Mouse (Mus musculus): ENCODE results near the gene Gm45194. TPM values are rescaled to one million over a fixed set of nuclear protein-coding genes. Genes with fewer than 3 reads are reported as not detected.

Gm45194 gene
- 0.64 and 0.84 TPM in 2 replicates for polyA plus RNA-seq (2015; fragmentation: Nextera tagmentation; extraction: Ambion mirVana)

GRCm38 (mm10) chrX:111891089-111891488, at the start of gene Gm45194:
Gene Gm45194, plus strand, starts transcription at chrX:111891389.
- H3K27me3 ChIP-seq, result peaks cover 7% of the 10 kb centered on the region; the same call in 1 of the 2 replicates
- 34% methylated on average over 2 of the region's 2 CpGs for WGBS
- H3K9me3 ChIP-seq (replicated peaks), result 0 out of 2 replicates have a peak, but pooled peaks cover 4% of the 10 kb centered on the region
- no peaks in the 10 kb centered on the region for H3K4me1 ChIP-seq
- H3K9ac ChIP-seq, result no peak within 1 kb of the TSS
- no peaks in the 10 kb centered on the region for H3K36me3 ChIP-seq (ENCODE audit: poor library complexity, severe bottlenecking)
- H3K4me2 ChIP-seq, result no peak within 1 kb of the TSS
- no peak for ATAC-seq
- no peak within 1 kb of the TSS for H3K27ac ChIP-seq
- no peak within 1 kb of the TSS for H3K4me3 ChIP-seq

DNA sequence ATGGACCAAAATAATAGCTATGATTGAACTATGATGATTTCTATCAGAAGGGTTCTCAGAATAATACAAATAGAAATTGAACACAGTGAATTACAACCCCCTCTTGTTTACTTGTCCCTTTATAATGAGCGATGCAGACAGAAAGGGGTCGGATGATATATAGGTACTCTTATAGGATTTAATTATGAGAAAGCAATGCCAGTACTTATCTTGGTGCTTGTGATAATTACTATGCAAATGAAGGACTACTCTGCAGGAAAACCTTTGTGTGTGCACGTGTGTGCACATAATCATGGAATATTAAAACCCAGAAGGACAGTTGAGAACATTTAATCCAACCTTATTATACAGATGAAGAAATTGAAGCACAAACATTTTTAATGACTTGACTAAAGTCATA, 35.3 kb upstream of the Gm45194 start:
- Histone ChIP-seq H3K9me3 (replicated peaks) (no peaks in the 10 kb centered on the region), H3K4me1 (no peaks in the 10 kb centered on the region), H3K27ac (no peak overlapping the region), H3K27me3 (no peaks in the 10 kb centered on the region), H3K36me3 (ENCODE audit: poor library complexity, severe bottlenecking) (no peaks in the 10 kb centered on the region), H3K4me2 (no peak overlapping the region), H3K4me3 (no peak overlapping the region), H3K9ac (no peak overlapping the region)
- WGBS, result 49% methylated on average over 3 of the region's 3 CpGs
- peak; percentile 13; the same call in 1 of the 2 replicates for ATAC-seq

DNA sequence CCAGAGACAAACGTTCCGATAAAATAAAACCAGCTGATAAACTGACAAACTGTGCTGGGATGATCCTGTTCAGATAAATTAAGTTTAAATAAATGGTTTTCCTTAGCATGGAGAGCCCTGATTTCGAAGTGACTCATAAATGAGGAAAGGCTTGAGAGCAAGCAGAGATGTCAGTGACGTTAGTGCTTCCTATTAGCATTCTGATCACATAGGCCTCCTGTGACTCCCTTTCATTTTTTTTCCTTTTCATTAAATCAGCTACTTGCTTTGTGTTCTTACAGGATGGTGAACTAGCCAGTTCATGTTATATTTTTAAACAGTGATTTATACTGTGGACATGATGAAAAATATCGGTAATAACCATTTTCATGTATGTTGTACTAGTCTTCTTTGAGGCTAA, 9.9 kb upstream of the Gm45194 start:
- H3K27me3 ChIP-seq, result no peaks in the 10 kb centered on the region
- no peak overlapping the region for H3K27ac ChIP-seq
- no peaks in the 10 kb centered on the region for H3K9me3 ChIP-seq (replicated peaks)
- H3K4me1 ChIP-seq, result no peaks in the 10 kb centered on the region
- 68% methylated on average over 5 of the region's 5 CpGs for WGBS
- H3K36me3 ChIP-seq (ENCODE audit: poor library complexity, severe bottlenecking), result no peaks in the 10 kb centered on the region
- H3K9ac ChIP-seq, result no peak overlapping the region
- no peak for ATAC-seq
- H3K4me3 ChIP-seq, result no peak overlapping the region
- H3K4me2 ChIP-seq, result no peak overlapping the region

DNA sequence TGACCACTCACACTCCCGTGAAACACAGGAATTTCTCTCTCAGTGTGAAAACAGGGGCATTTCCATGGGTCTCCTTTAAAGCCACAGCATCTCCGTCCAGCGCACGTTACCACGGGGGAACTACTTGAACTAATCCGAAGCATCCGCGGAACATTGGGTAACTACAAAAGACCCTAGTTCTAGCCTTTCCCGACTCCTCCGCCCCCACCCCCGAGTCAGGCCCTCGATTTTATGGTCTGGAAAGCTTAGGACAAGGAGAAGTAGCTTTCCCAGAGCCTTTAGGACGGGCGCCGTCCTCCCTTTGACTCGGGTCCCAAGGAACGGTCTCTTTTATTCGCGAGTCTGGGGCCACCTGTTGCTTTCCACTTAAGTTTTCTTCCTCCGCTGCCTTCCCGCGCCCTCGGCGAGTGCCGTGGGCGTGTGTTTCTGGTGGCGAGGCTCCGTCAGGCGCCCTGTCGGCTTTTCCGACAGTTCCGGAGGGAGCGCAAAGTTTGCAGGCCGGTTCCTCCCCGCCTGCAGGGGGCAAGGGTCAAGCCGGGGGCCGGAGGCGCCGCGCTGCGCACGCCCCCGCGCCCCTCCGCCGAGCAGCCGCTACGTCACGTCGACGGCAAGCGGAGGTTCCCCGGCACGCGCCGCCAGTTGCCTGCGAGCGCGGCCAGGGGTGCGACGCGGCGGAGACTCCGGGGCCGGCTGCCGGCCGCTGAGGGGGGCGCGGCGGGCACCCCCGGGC, 3.3 kb downstream of the Gm45194 start:
- peak; percentile 82 for ATAC-seq
- no peaks in the 10 kb centered on the region for H3K4me1 ChIP-seq
- WGBS, result 30% methylated on average over 46 of the region's 71 CpGs
- peak overlapping the region; percentile 71 for H3K4me2 ChIP-seq
- 0 out of 2 replicates have a peak, but pooled peaks cover 4% of the 10 kb centered on the region for H3K9me3 ChIP-seq (replicated peaks)
- H3K36me3 ChIP-seq (ENCODE audit: poor library complexity, severe bottlenecking), result no peaks in the 10 kb centered on the region
- peak overlapping the region; percentile 37 for H3K9ac ChIP-seq
- no peak overlapping the region for H3K27ac ChIP-seq
- H3K27me3 ChIP-seq, result peaks cover 7% of the 10 kb centered on the region; the same call in 1 of the 2 replicates
- H3K4me3 ChIP-seq, result peak overlapping the region; percentile 47

GRCm38 (mm10) chrX:111895084-111895779, 4.0 kb downstream of the Gm45194 start:
- no peaks in the 10 kb centered on the region for H3K36me3 ChIP-seq (ENCODE audit: poor library complexity, severe bottlenecking)
- peak overlapping the region; percentile 47 for H3K4me3 ChIP-seq
- H3K9ac ChIP-seq, result peak overlapping the region; percentile 37
- H3K4me1 ChIP-seq, result no peaks in the 10 kb centered on the region
- H3K9me3 ChIP-seq (replicated peaks), result 0 out of 2 replicates have a peak, but pooled peaks cover 4% of the 10 kb centered on the region
- peak; percentile 80 for ATAC-seq
- H3K4me2 ChIP-seq, result peak overlapping the region; percentile 71
- H3K27me3 ChIP-seq, result peaks cover 7% of the 10 kb centered on the region; the same call in 1 of the 2 replicates
- H3K27ac ChIP-seq, result no peak overlapping the region
- 23% methylated on average over 27 of the region's 70 CpGs for WGBS

- Histone ChIP-seq H3K9ac (no peak overlapping the region), H3K4me1 (no peaks in the 10 kb centered on the region), H3K27me3 (no peaks in the 10 kb centered on the region), H3K36me3 (ENCODE audit: poor library complexity, severe bottlenecking) (no peaks in the 10 kb centered on the region), H3K9me3 (replicated peaks) (no peaks in the 10 kb centered on the region), H3K4me3 (no peak overlapping the region), H3K27ac (no peak overlapping the region), H3K4me2 (no peak overlapping the region)
- ATAC-seq, result no peak
Measured at GRCm38 (mm10) chrX:111917422-111917821, 26.2 kb downstream of the Gm45194 start.

GRCm38 (mm10) chrX:111960909-111961308, 69.7 kb downstream of the Gm45194 start:
- no peaks in the 10 kb centered on the region for H3K9me3 ChIP-seq (replicated peaks)
- H3K27me3 ChIP-seq, result no peaks in the 10 kb centered on the region
- ATAC-seq, result no peak
- H3K4me1 ChIP-seq, result no peaks in the 10 kb centered on the region
- H3K36me3 ChIP-seq (ENCODE audit: poor library complexity, severe bottlenecking), result no peaks in the 10 kb centered on the region
- WGBS, result 78% methylated on average over 4 of the region's 4 CpGs
- no peak overlapping the region for H3K4me2 ChIP-seq
- no peak overlapping the region for H3K27ac ChIP-seq
- no peak overlapping the region for H3K9ac ChIP-seq
- no peak overlapping the region for H3K4me3 ChIP-seq

DNA sequence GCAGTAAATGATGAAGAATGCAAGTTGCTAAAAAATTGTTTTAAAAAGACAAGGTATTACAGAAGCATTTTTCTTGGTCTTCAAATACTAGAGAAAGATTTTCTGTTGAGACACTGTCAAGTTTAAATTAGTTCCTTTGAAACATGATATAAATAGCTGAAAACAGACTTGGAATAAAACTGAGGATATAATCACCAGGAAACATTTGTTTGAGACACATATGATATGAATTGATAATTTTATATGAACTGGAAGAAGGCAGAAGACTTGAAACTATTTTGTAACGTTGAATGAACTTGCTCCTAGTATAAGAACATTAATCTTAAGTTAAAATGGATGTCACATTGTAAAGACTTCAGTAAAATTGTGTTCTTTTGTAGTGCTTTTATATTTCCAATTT, 108.5 kb downstream of the Gm45194 start:
- WGBS, result 39% methylated on average over 1 of the region's 1 CpGs
- Histone ChIP-seq H3K27me3 (no peaks in the 10 kb centered on the region), H3K9me3 (replicated peaks) (no peaks in the 10 kb centered on the region), H3K27ac (no peak overlapping the region), H3K4me3 (no peak overlapping the region), H3K9ac (no peak overlapping the region), H3K4me1 (no peaks in the 10 kb centered on the region), H3K4me2 (no peak overlapping the region), H3K36me3 (ENCODE audit: poor library complexity, severe bottlenecking) (no peaks in the 10 kb centered on the region)
- no peak for ATAC-seq

- Histone ChIP-seq H3K27me3 (no peaks in the 10 kb centered on the region), H3K4me2 (no peak within 1 kb of the TSS), H3K9ac (no peak within 1 kb of the TSS), H3K36me3 (ENCODE audit: poor library complexity, severe bottlenecking) (no peaks in the 10 kb centered on the region), H3K4me3 (no peak within 1 kb of the TSS), H3K9me3 (replicated peaks) (no peaks in the 10 kb centered on the region), H3K27ac (no peak within 1 kb of the TSS), H3K4me1 (no peaks in the 10 kb centered on the region)
- ATAC-seq, result no peak
Measured at GRCm38 (mm10) chrX:112010707-112011106, 119.5 kb downstream of the Gm45194 start, which contains the start of gene Tex16. Gene Tex16, plus strand, starts transcription at chrX:112011007.

DNA sequence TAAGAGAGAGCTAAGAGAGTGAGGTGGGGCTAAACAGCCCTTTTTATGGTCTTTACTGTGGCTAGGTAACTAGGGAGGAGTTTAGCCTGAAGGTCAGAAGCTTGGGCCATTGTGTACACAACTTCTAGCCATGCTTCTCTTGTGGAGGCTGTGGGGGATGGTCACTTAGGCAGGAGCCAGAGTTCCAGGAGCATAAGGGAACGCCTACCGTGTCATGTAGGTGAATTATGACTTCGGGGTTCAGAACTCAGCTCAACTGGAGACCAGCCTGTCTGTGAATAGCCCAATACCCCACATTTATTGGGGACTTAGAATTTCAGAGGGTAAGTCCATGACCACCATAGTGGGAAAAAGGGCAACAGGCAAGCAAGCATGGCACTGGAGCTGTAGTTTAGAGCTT, 347.6 kb downstream of the Gm45194 start, which contains the start of gene 4933403O08Rik:
TSS of gene 4933403O08Rik (plus strand) at position 301 of the 400 bp plus-strand sequence.
- H3K27ac ChIP-seq, result no peak within 1 kb of the TSS
- no peak within 1 kb of the TSS for H3K9ac ChIP-seq
- no peak within 1 kb of the TSS for H3K4me3 ChIP-seq
- no peaks in the 10 kb centered on the region for H3K4me1 ChIP-seq
- H3K4me2 ChIP-seq, result no peak within 1 kb of the TSS
- H3K27me3 ChIP-seq, result no peaks in the 10 kb centered on the region
- no peaks in the 10 kb centered on the region for H3K9me3 ChIP-seq (replicated peaks)
- no peak for ATAC-seq
- 96% methylated on average over 3 of the region's 3 CpGs for WGBS
- H3K36me3 ChIP-seq (ENCODE audit: poor library complexity, severe bottlenecking), result no peaks in the 10 kb centered on the region

- Histone ChIP-seq H3K9ac (no peak overlapping the region), H3K9me3 (replicated peaks) (no peaks in the 10 kb centered on the region), H3K4me1 (no peaks in the 10 kb centered on the region), H3K27ac (no peak overlapping the region), H3K27me3 (no peaks in the 10 kb centered on the region), H3K4me2 (no peak overlapping the region), H3K36me3 (ENCODE audit: poor library complexity, severe bottlenecking) (no peaks in the 10 kb centered on the region), H3K4me3 (no peak overlapping the region)
- 88% methylated on average over 1 of the region's 1 CpGs for WGBS
- no peak for ATAC-seq
Measured at GRCm38 (mm10) chrX:112242916-112243315, 351.7 kb downstream of the Gm45194 start.

DNA sequence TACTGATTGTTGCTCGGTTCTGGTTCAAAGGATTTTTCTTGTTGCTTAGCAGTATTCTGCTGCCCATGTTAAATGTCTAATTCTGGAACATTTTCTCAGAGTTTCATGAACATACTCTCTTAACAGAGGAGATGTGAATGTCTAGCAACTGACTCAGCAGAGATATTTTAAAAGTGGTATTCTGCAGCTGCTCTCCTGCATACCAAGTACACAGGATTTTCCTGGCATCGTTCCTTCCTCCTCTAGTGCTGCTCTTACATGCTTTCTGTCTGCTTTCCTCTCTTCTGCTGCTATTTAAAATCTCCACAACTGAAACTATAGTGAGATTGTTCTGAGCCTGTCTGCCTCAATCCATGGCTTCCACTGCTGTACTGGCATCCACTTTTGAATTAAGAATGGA, 364.3 kb downstream of the Gm45194 start:
- no peaks in the 10 kb centered on the region for H3K27me3 ChIP-seq
- no peaks in the 10 kb centered on the region for H3K9me3 ChIP-seq (replicated peaks)
- H3K4me3 ChIP-seq, result no peak overlapping the region
- no peaks in the 10 kb centered on the region for H3K36me3 ChIP-seq (ENCODE audit: poor library complexity, severe bottlenecking)
- H3K27ac ChIP-seq, result no peak overlapping the region
- no peak overlapping the region for H3K4me2 ChIP-seq
- 78% methylated on average over 2 of the region's 2 CpGs for WGBS
- no peaks in the 10 kb centered on the region for H3K4me1 ChIP-seq
- H3K9ac ChIP-seq, result no peak overlapping the region
- ATAC-seq, result no peak

Measured in forebrain, embryonic 13.5 days (tissue).